Mouse (Mus musculus) hindbrain, embryonic 14.5 days (tissue): ENCODE measurements around the gene Hk1. TPM values are rescaled to one million over a fixed set of nuclear protein-coding genes. Genes with fewer than 3 reads are reported as not detected.

Experiments used
- ATAC-seq: fragments of 200-750 bp; cut with Nextera tagmentation; 2 replicates; pipeline ENCODE4 v1.8.0; 2017; ENCODE audit warnings: moderate number of reproducible peaks, mild to moderate bottlenecking, moderate TSS enrichment, moderate library complexity; ENCODE audit not compliant: low FRiP score
- DNase-seq: peaks from one replicate; pipeline ENCODE4 v3.0.0-alpha.2; 2015; ENCODE audit warnings: low spot score
- H3K27ac ChIP-seq: fragments of 300-500 bp; sonication (generic); 2 replicates; pipeline ENCODE4 v1.5.1; 2014; ENCODE audit warnings: mild to moderate bottlenecking, moderate library complexity
- H3K27me3 ChIP-seq: fragments of 300-500 bp; sonication (generic); 2 replicates; pipeline ENCODE4 v1.6.1; 2014; ENCODE audit warnings: mild to moderate bottlenecking, low read length, mixed read lengths; ENCODE audit not compliant: control insufficient read depth, insufficient read depth
- H3K36me3 ChIP-seq: fragments of 300-500 bp; sonication (generic); replicated peaks from 2 replicates; pipeline ENCODE4 v1.6.1; 2014; ENCODE audit not compliant: control insufficient read depth, insufficient read depth
- H3K4me1 ChIP-seq: fragments of 300-500 bp; sonication (generic); replicated peaks from 2 replicates; pipeline ENCODE4 v1.6.1; 2014; ENCODE audit warnings: antibody characterized with exemption, low read length, mixed read lengths; ENCODE audit not compliant: control insufficient read depth, insufficient read depth
- H3K4me2 ChIP-seq: fragments of 300-500 bp; sonication (generic); replicated peaks from 2 replicates; pipeline ENCODE4 v1.6.1; 2014; ENCODE audit warnings: mild to moderate bottlenecking, moderate library complexity
- H3K4me3 ChIP-seq: fragments of 300-500 bp; sonication (generic); replicated peaks from 2 replicates; pipeline ENCODE4 v1.5.1; 2014; ENCODE audit warnings: mild to moderate bottlenecking, low read length
- H3K9ac ChIP-seq: fragments of 300-500 bp; sonication (generic); 2 replicates; pipeline ENCODE4 v1.6.1; 2014
- H3K9me3 ChIP-seq: fragments of 300-500 bp; sonication (generic); 2 replicates; pipeline ENCODE4 v1.6.1; 2016; ENCODE audit warnings: low read length; ENCODE audit not compliant: control insufficient read depth
- WGBS: fragments of 180-500 bp; shearing (Covaris S2); extraction: QIAGEN DNeasy Blood & Tissue Kit; methylation state at CpG from one replicate; pipeline ENCODE4 v1.1.7; 2014; 5-methylcytosine and 5-hydroxymethylcytosine counted together
- polyA plus RNA-seq: library from polyadenylated mRNA; unstranded; fragments of >200 nt; fragmentation: Nextera tagmentation; extraction: Ambion mirVana; gene quantifications from 2 replicates; pipeline ENCODE4 v1.2.1, GENCODE M21; 2014

Gene Hk1
- polyA plus RNA-seq: 89.9 and 105 TPM in 2 replicates

- no peaks in the 10 kb centered on the region for H3K4me1 ChIP-seq
- no peak within 1 kb of the TSS for H3K27ac ChIP-seq
- H3K9ac ChIP-seq: no peak within 1 kb of the TSS
- H3K4me2 ChIP-seq: no peak within 1 kb of the TSS
- H3K36me3 ChIP-seq: no peaks in the 10 kb centered on the region
- ATAC-seq: no peak
- no peaks in the 10 kb centered on the region for H3K9me3 ChIP-seq
- no peak for DNase-seq
- no peaks in the 10 kb centered on the region for H3K27me3 ChIP-seq
- 85% methylated on average over 1 of the region's 1 CpGs for WGBS
- H3K4me3 ChIP-seq: no peak within 1 kb of the TSS
These were observed at the start of gene Hk1 for GRCm38 (mm10) chr10:62379808-62380207. Gene Hk1, minus strand, starts transcription at chr10:62379908.

DNA sequence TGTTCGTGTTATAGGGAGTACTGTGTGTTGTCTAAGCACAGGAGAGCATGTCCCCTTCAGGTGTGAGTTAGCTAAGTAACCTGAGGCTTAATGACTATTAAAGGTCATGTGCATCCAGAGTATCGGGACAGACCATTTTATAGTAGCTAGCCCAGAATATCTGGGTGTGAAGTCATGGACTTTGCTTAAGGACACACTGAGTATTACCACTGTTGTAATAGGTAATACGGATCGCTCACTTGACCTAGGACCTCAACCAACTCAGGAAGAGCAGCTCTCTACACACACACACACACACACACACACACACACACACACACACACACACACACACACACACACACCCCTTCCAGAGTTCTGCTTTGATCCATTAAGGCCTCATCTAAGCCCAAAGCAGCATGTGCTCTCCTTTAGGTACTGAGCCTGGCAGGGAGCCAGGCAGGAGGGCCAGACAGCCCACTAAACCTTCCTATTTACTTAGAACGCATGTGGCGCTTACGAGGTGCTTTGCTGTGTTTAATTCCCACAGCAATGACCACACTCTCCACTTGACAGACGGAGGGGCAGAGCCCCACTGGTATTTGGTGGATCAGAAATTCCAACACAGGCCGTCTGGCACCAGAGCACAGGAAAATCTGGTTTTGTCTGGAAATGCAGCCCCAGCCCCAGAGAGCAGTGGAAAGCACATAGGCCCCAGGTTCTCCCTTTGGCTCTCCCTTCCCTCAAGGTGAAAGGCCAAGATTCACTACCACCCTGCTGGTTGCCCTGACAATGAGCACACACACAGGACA, 45.6 kb upstream of the Hk1 start:
- Histone ChIP-seq H3K27me3 (no peaks in the 10 kb centered on the region), H3K9ac (no peak overlapping the region), H3K4me1 (0 out of 2 replicates have a peak, but pooled peaks cover 3% of the 10 kb centered on the region), H3K27ac (no peak overlapping the region), H3K9me3 (no peaks in the 10 kb centered on the region), H3K4me3 (no peak overlapping the region), H3K36me3 (peaks cover 28% of the 10 kb centered on the region), H3K4me2 (no peak overlapping the region)
- 53% methylated on average over 9 of the region's 9 CpGs for WGBS
- no peak for DNase-seq
- ATAC-seq: no peak

DNA sequence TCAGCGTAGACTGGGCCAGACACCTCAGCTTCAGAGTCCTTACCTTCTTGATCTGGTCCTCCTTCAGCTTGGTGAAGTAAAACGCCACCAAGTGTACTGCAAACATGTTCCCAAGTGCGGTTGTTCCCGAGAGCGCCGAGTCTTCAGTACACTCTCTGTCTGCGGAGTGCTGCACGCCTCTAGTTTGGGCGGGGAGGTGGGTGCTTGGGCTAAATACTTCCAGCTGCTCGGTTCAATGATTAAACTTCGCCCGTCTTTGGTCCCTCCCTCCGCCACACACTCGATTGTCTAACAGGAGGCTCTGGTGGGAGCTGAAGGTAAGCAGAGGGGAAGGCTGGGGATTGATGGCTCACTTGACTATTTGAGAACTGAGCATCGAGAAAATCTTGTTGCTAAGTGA, 42.5 kb upstream of the Hk1 start, which contains the start of gene Hkdc1:
TSS of gene Hkdc1 (minus strand) at position 237 of the 400 bp plus-strand sequence.
- H3K4me3 ChIP-seq: no peak within 1 kb of the TSS
- WGBS: 40% methylated on average over 15 of the region's 15 CpGs

DNA sequence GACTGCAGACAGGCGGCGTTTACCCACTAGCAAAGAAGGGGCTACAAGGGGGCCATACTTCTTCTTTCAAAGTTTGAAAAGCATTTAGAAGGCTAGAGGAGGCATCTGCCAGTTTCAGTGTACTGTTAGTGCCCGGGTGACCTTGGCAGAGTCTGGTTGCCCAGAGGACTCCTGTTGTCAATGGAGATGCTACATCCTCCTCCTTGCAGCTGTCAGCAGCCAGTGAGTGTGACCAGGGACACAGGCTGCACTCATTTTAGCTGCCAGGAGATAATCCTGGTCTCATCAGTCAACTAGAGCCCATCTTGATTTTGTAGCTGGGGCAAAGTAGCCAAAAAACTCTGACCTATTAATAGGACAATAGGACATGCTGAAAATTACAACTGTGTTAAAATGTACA, 41.4 kb upstream of the Hk1 start:
- DNase-seq (no peak), ATAC-seq (no peak)
- Histone ChIP-seq H3K27me3 (no peaks in the 10 kb centered on the region), H3K4me1 (0 out of 2 replicates have a peak, but pooled peaks cover 3% of the 10 kb centered on the region), H3K4me3 (no peak overlapping the region), H3K27ac (no peak overlapping the region), H3K9ac (no peak overlapping the region), H3K4me2 (no peak overlapping the region), H3K9me3 (no peaks in the 10 kb centered on the region), H3K36me3 (no peaks in the 10 kb centered on the region)
- WGBS: 89% methylated on average over 3 of the region's 3 CpGs

More for the DNA sequence above, 42.5 kb upstream of the Hk1 start, which contains the start of gene Hkdc1:
- 0 out of 2 replicates have a peak, but pooled peaks cover 3% of the 10 kb centered on the region for H3K4me1 ChIP-seq
- ATAC-seq (no peak), DNase-seq (no peak)
- no peak within 1 kb of the TSS for H3K9ac ChIP-seq
- no peaks in the 10 kb centered on the region for H3K36me3 ChIP-seq
- no peak within 1 kb of the TSS for H3K27ac ChIP-seq
- H3K27me3 ChIP-seq: no peaks in the 10 kb centered on the region
- H3K9me3 ChIP-seq: no peaks in the 10 kb centered on the region
- H3K4me2 ChIP-seq: no peak within 1 kb of the TSS

- H3K27ac ChIP-seq: no peak overlapping the region
- ATAC-seq: no peak
- H3K4me1 ChIP-seq: 0 out of 2 replicates have a peak, but pooled peaks cover under 1% of the 10 kb centered on the region
- no peak overlapping the region for H3K4me2 ChIP-seq
- H3K36me3 ChIP-seq: no peaks in the 10 kb centered on the region
- H3K27me3 ChIP-seq: no peaks in the 10 kb centered on the region
- no peak for DNase-seq
- H3K4me3 ChIP-seq: no peak overlapping the region
- H3K9ac ChIP-seq: no peak overlapping the region
- no peaks in the 10 kb centered on the region for H3K9me3 ChIP-seq
- WGBS: 80% methylated on average over 6 of the region's 6 CpGs
These were observed 40.7 kb upstream of the Hk1 start for GRCm38 (mm10) chr10:62420399-62420798.

GRCm38 (mm10) chr10:62419422-62419821, 39.7 kb upstream of the Hk1 start:
- H3K4me2 ChIP-seq: no peak overlapping the region
- 87% methylated on average over 5 of the region's 5 CpGs for whole genome bisulfite sequencing
- no peaks in the 10 kb centered on the region for H3K36me3 ChIP-seq
- H3K27ac ChIP-seq: no peak overlapping the region
- H3K9ac ChIP-seq: no peak overlapping the region
- H3K4me1 ChIP-seq: no peaks in the 10 kb centered on the region
- no peaks in the 10 kb centered on the region for H3K27me3 ChIP-seq
- ATAC-seq (no peak), DNase-seq (no peak)
- no peaks in the 10 kb centered on the region for H3K9me3 ChIP-seq
- no peak overlapping the region for H3K4me3 ChIP-seq

- no peak overlapping the region for H3K4me2 ChIP-seq
- no peak overlapping the region for H3K4me3 ChIP-seq
- H3K27me3 ChIP-seq: no peaks in the 10 kb centered on the region
- no peak overlapping the region for H3K9ac ChIP-seq
- WGBS: 45% methylated on average over 7 of the region's 7 CpGs
- no peak overlapping the region for H3K27ac ChIP-seq
- H3K4me1 ChIP-seq: no peaks in the 10 kb centered on the region
- ATAC-seq (no peak), DNase-seq (no peak)
- H3K36me3 ChIP-seq: no peaks in the 10 kb centered on the region
- no peaks in the 10 kb centered on the region for H3K9me3 ChIP-seq
These were observed 39.2 kb upstream of the Hk1 start for GRCm38 (mm10) chr10:62418831-62419356.

DNA sequence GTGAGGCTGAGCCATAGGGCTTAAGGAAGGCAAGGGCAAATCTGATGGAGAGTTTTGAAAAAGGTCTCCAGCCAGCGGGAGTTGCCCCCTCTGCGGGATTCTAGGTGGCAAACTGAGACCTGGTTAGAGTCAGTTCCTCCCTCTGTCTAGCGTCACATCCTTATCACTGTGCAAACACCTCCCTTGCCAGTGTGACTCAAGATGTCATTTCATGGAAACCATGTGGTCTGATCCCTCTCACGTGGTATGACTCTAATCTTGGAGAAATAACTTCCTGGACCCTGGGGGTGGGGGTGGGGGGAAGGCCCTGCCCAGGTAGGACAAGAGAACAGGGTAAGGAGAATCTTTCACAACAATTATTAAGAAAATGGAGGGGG, 33.9 kb upstream of the Hk1 start:
- ATAC-seq (no peak), DNase-seq (no peak)
- Histone ChIP-seq H3K4me3 (no peak overlapping the region), H3K4me2 (no peak overlapping the region), H3K27me3 (no peaks in the 10 kb centered on the region), H3K27ac (no peak overlapping the region), H3K9me3 (no peaks in the 10 kb centered on the region), H3K9ac (no peak overlapping the region), H3K4me1 (no peaks in the 10 kb centered on the region), H3K36me3 (no peaks in the 10 kb centered on the region)
- 57% methylated on average over 4 of the region's 4 CpGs for WGBS

- WGBS: 52% methylated on average over 8 of the region's 8 CpGs
- DNase-seq: no peak
These were observed 33.3 kb upstream of the Hk1 start for GRCm38 (mm10) chr10:62412906-62413605.

More at GRCm38 (mm10) chr10:62412906-62413605, 33.3 kb upstream of the Hk1 start:
- Histone ChIP-seq H3K4me3 (no peak overlapping the region), H3K36me3 (no peaks in the 10 kb centered on the region), H3K4me1 (no peaks in the 10 kb centered on the region), H3K9me3 (no peaks in the 10 kb centered on the region), H3K27ac (no peak overlapping the region), H3K27me3 (no peaks in the 10 kb centered on the region), H3K4me2 (no peak overlapping the region), H3K9ac (no peak overlapping the region)
- no peak for ATAC-seq
